ENCODE assay signal across 8 mouse cellular contexts in genomic region chr1:78215749-78216508, GRCm38 (mm10). TPM values are rescaled to one million over a fixed set of nuclear protein-coding genes. Genes with fewer than 3 reads are reported as not detected.
A peak's percentile ranks its signal among the peaks of the same experiment; 100 is the strongest.
DNase-seq lines count a peak whose midpoint lies in the region; ATAC-seq and TF ChIP-seq lines count a peak whose summit lies in the region.

No protein-coding gene starts in this region.

- H3K4me1 ChIP-seq in heart, embryonic 15.5 days (replicated peaks): peaks cover 27% of the 10 kb centered on the region
- H3K4me1 ChIP-seq in limb, embryonic 14.5 days (ENCODE audit: control insufficient read depth, insufficient read depth, low read length): peaks cover 11% of the 10 kb centered on the region; the same call in 1 of the 2 replicates

- no peak for TF ChIP-seq POLR2A in limb, embryonic 14.5 days (IDR thresholded peaks at IDR 0.05; ENCODE audit: borderline replicate concordance, extremely low read depth, insufficient read depth, insufficient read length)

- peak; percentile 41 for TF ChIP-seq CTCF in layer of hippocampus, adult 2 months (conservative IDR thresholded peaks at IDR 0.05)

- no peak overlapping the region for H3K9ac ChIP-seq in heart, embryonic 15.5 days
- H3K9ac ChIP-seq in limb, embryonic 14.5 days (ENCODE audit: low read depth, low read length, severe bottlenecking): no peak overlapping the region

- H3K4me2 ChIP-seq in heart, embryonic 15.5 days: peak overlapping the region; percentile 99
- peak overlapping the region; percentile 97 for H3K4me2 ChIP-seq in limb, embryonic 14.5 days (replicated peaks; ENCODE audit: low read depth, low read length, severe bottlenecking)

- no peak for ATAC-seq in heart, embryonic 15.5 days (replicated peaks; ENCODE audit: insufficient number of reproducible peaks, insufficient read depth, low FRiP score, low read depth)
- ATAC-seq in limb, embryonic 14.5 days (ENCODE audit: low FRiP score, low read depth): peak; percentile 11; the same call in 1 of the 2 replicates

- no peak for DNase-seq in layer of hippocampus, adult 2 months (ENCODE audit: low spot score in 2 of 2)
- DNase-seq in layer of hippocampus, adult 9-11 months: no peak
- DNase-seq in cerebellum, adult 9-11 months: peak; percentile 37
- peak; percentile 63 for DNase-seq in limb, embryonic 14.5 days (ENCODE audit: low spot score)
- DNase-seq in retina, postnatal 1 day: peak; percentile 70
- DNase-seq in left cerebral cortex, adult 9 months (ENCODE audit: low spot score in 2 of 2): no peak
- no peak for DNase-seq in right cerebral cortex, postnatal 36 days (ENCODE audit: low spot score in 2 of 2)

- H3K4me3 ChIP-seq in layer of hippocampus, adult 2 months: peak overlapping the region; percentile 39; the same call in 1 of the 2 replicates
- peak overlapping the region; percentile 65 for H3K4me3 ChIP-seq in heart, embryonic 15.5 days
- H3K4me3 ChIP-seq in limb, embryonic 14.5 days (replicated peaks; ENCODE audit: low read length): peak overlapping the region; percentile 61

- no peaks in the 10 kb centered on the region for H3K36me3 ChIP-seq in heart, embryonic 15.5 days
- H3K36me3 ChIP-seq in limb, embryonic 14.5 days (ENCODE audit: control insufficient read depth, insufficient read depth, low read length): no peaks in the 10 kb centered on the region

- H3K27me3 ChIP-seq in heart, embryonic 15.5 days: peaks cover 99% of the 10 kb centered on the region
- H3K27me3 ChIP-seq in limb, embryonic 14.5 days (ENCODE audit: control insufficient read depth, insufficient read depth, low read length): peaks cover 95% of the 10 kb centered on the region

- WGBS in heart, embryonic 15.5 days: 1% methylated on average over 36 of the region's 36 CpGs
- under 1% methylated on average over 36 of the region's 36 CpGs for WGBS in limb, embryonic 14.5 days

- no peaks in the 10 kb centered on the region for H3K9me3 ChIP-seq in heart, embryonic 15.5 days (replicated peaks)
- H3K9me3 ChIP-seq in limb, embryonic 14.5 days (ENCODE audit: control insufficient read depth, low read length): no peaks in the 10 kb centered on the region

- H3K27ac ChIP-seq in layer of hippocampus, adult 2 months: no peak overlapping the region
- no peak overlapping the region for H3K27ac ChIP-seq in heart, embryonic 15.5 days
- H3K27ac ChIP-seq in limb, embryonic 14.5 days (replicated peaks; ENCODE audit: low read depth, low read length): no peak overlapping the region

RNA-seq across cellular contexts. Expression of gene Pax3, which starts 19.0 kb away (rescaled TPM):
- total RNA-seq in layer of hippocampus, adult 2 months (2021): not detected
- polyA plus RNA-seq in heart, embryonic 15.5 days (2015; fragmentation: Nextera tagmentation; extraction: Ambion mirVana): 0.08 and 0.15 TPM in 2 replicates
- 0.54 and 0.69 TPM in 2 replicates for polyA plus RNA-seq in limb, embryonic 14.5 days (2012; rRNA removed)
- 0.97 and 0.99 TPM in 2 replicates for polyA plus RNA-seq in limb, embryonic 14.5 days (2014; fragmentation: Nextera tagmentation; extraction: Ambion mirVana)

Comparison
In these comparisons a context has a peak if more than half of its experiments do, and no peak if none do; other contexts are left out.
1. DNase-seq: peak in cerebellum, adult 9-11 months (single experiment), limb, embryonic 14.5 days (single experiment) and retina, postnatal 1 day (single experiment); none in layer of hippocampus, adult 2 months (0 of 2), layer of hippocampus, adult 9-11 months (single experiment), left cerebral cortex, adult 9 months (0 of 2) and right cerebral cortex, postnatal 36 days (0 of 2).
2. Peak in every context shown above with its lines, with median percentiles within 50 percentile points of each other: H3K4me3 ChIP-seq.